Mouse (Mus musculus) left cerebral cortex, adult 11 months (tissue): Measurements from ENCODE around the gene Gm8909.
"Not testable (repeated sequence)": the region's sequence is repeated elsewhere in the genome, so short reads cannot be mapped to it uniquely, and the experiment has no call there.

Source experiments
- DNase-seq: peaks from one replicate; pipeline ENCODE4 v3.0.0; 2022; ENCODE audit warnings: low spot score

Gm8909 gene

DNA sequence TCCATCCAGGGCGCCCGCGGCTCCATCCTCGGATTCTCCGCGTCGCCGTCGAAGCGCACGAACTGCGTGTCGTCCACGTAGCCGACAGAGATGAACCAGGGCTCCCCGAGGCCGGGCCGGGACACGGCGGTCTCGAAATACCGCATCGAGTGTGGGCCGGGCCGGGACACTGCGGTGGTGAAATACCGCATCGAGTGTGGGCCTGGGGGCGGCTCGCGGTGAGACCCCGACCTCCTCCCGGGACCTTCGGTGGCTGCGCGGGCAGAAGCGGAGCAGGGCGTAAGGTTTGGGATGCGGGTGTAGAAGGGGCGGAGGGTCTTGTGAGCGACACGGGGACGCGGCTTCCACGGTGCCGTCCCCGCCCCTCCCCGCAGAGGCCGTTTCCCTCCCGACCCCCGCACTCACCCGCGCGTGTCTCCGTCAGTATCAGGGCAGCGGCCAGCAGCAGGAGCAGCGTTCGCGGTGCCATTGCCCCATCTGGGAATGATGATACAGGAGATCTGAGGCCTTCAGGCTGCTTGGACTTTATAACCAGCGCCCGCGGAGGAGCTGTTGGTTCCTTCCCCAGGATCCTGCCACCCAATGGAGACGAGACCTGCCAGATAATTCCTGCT lies at the start of gene Gm8909:
Gene Gm8909, minus strand, starts transcription at position 499 of the 614 bp plus-strand sequence.
- no peak for DNase-seq

DNA sequence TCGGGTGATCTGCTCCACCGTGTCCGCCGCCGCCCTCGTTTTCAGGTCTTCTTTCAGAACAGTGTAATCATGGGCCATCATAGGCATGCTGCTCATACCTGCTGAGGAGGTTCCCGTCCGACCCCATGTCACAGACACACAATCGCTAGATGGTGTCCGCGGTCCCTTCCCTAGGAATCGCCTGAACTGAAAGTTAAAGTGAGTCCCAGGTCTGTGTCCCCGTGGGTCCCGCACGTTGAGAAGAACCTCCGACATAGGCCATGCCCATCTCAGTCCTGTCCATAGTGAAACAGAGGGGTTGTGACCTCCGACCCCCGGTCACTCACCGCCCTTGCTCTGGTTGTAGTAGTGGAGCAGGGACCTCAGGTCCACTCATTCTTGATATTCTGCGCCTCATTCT lies 47.2 kb upstream of the Gm8909 start:
- no peak for DNase-seq

DNA sequence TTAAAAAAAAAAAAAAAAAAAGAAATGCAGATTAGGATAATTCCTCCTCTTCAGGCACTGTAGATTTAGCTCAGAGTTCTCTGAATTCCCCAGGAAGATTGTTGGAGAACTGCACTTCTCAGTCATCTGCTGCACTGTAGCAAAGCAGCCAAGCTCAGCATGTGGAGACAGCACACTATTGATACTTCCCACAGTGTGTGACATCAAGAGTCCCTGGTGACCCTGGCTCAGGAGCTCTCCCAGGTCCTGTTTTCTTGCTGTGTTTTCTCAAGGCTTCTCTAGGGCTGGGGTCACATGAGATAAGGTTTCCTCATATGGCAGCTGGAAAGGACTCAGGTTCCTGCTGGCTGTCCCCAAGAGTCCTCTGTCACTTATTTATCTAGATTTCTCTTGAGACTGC lies 38.5 kb upstream of the Gm8909 start:
- no peak for DNase-seq

DNA sequence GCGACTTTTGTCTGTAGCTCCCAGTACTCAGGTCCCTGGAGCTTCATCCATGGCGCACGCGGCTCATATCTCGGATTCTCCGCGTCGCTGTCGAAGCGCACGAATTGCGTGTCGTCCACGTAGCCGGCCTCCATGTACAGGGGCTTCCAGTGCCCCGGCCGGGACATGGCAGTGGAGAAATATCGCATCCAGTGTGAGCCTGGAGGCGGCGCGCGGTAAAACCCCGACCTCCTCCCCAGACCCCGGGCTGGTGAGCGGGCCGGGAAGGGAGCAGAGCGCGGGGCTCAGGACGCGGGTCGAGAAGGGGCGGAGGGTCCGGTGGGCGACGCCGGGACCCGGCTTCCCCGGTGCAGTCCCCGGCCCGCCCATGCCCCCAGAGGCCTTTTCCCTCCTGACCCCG lies 37.5 kb upstream of the Gm8909 start:
- DNase-seq = no peak

DNA sequence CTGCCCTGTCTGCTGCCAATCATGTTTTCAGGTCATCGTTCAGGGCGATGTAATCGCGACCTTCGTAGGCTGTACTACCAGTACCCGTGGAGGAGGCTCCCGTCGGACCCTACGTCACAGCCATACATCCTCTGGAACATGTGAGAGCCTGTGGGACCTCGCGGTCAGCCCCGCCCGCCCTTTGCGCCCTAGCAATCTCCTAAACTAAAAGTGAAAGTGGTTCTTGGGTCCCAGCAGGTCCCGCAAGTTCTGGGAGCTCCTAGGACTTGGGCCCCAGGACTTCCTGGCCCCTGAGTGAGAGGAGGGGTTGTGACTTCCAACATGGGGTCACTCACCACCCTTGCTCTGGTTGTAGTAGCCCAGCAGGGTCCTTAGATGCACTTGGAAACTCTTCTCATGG lies 37.1 kb upstream of the Gm8909 start:
- no peak for DNase-seq

DNA sequence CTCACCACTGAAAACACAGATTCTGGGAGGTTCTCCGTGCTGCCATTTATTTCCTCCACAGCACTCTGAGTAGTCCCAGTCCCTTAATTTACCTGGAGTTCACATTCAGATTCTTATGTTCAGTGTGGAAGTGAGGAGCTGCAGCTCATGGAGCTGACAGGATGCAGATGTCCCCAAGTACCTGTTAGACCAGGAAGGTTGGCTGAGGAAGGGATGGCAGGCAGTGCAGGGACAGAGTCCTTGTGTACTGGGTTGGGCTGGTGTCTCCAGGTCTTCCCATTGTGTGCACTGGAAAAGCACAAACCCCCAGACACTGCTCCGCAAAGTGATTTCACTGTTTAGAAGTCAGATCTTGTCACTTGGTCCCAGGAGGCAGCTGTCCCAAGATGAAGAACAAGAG lies 33.5 kb upstream of the Gm8909 start:
- DNase-seq = no peak

DNA sequence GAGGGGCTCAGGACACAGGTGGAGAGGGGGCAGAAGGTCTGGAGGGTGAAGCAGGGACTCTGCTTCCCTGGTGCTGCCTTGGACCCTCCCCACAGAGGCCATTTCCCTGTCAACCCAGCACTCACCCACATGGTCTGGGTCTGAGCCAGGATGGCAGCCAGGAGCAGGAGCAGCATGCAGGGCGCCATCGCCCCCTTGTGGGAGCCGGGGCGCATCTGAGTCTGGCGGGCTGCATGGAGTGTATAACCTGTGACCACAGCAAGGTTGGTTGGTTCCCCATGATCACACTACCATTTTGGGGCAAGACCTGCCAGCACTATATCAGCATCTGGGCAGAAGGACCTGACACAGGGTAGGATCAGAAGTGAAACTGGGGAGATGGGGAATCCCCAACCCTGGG lies 30.0 kb upstream of the Gm8909 start:
- DNase-seq = no peak

DNA sequence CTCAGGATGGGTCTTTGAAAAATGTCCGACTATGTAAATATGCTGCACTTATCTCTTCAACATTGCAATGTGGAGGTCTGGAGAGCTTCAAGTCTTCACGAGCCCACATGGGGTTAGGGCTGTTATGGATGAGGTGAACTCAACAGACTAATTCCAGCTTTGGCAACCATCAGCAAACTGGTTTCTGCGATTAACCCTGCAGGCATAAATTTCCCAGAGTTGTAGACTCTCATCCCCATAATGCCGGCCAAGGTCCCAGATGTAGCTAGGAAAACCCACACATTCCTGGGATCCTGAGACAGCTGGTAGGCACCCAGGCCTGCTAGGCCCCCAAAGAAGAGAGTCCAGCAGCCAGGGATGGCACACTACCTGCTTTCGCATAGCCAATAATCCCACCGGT lies 26.1 kb upstream of the Gm8909 start:
- no peak for DNase-seq

DNA sequence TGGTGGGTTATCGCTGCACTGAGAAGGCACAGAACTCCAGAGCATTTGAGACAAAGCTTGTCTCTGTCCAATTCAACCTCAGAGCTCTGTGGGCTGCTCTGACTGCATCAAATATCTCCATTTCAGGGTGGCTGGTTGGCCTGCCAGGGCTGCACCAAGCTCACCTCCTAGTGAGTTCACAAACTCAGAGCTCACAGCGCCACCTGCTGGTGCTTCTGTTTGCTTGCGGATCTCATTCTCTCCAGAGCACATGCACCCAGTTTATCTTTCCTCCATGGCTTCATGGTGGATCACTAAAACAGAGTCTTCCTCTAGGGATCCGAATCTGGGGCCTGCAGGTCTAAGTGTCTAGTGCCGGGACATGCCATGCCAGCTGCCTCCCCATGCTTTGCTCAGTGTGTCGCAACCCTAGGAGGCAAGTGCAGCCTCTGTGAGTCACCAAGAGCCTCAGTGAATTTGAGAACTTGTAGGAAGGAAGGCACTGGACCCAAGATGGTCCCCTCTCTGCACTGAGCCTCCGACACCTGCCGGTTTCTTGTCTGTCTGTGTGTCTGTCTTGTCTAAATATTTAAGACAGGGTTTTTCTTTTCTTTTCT lies 25.3 kb upstream of the Gm8909 start:
- peak; percentile 31 for DNase-seq

DNA sequence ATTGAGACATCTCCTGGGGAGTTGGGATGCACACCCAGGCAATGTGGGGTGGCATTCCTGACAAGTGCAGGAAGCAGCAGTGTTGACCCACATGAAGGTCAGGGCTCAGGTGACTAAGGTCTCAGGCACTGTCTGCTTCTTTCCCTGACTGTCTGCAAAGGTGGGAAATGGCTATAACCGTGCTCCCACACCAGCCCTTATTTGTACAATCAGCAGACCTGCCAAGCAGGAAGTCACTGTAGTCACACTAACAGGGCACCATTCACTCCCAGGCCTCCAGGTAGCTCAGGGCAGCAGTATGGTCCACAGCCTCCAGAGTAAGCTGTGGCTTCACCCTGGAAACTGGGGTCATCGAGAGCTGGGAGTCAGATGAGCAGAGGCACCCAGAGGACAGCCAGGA lies 24.0 kb upstream of the Gm8909 start:
- no peak for DNase-seq

DNA sequence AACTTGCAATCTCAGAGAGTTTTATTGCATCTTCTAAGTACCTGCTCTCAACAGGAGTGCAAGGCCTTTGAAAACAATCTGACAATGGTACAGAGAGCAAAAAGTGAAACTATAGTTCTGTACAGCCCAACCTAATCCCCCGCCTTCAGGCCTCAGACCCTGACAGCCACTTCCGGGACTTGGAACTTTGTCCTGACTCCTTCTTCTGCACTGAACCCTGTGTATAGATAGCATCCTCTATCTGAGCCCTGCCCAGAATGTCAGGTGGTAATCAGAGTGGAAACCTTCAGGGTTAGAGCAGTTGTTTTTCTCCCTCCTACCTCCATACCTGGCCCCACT lies 21.8 kb upstream of the Gm8909 start, which contains the start of gene H2-T3:
Gene H2-T3, minus strand, starts transcription at position 119 of the 339 bp plus-strand sequence.
- DNase-seq = no peak

DNA sequence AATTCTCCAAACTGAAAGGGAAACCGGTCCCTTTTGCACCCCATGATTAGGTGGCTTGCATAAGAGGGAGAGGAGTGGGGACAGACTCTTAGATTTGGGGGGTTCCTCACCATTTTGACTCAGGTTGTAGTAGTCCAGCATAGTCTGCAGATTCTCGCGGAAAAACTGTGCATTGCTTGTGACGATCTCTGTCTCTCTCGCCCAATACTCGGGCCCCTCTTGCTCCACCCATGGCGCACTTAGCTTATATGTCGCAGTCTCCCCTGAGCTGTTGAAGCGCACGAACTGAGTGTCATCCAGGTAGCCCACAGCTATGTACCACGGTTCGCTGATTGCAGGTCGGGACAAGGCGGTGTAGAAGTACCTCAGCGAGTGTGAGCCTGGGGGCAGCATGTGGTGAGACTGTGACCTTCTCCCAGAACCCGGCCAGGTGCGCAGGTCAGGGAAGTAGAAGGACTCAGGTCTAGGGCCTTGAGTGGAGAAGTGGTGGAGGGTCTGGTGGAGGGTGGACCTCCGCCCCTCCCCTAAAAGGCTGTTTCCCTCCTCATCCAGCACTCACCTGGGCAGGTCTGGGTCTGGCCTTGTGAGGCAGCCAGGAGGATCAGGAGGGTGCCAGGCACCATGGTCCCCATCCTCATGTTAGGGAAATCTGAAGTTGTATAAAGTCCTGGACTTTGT lies 21.3 kb upstream of the Gm8909 start:
- no peak for DNase-seq

DNA sequence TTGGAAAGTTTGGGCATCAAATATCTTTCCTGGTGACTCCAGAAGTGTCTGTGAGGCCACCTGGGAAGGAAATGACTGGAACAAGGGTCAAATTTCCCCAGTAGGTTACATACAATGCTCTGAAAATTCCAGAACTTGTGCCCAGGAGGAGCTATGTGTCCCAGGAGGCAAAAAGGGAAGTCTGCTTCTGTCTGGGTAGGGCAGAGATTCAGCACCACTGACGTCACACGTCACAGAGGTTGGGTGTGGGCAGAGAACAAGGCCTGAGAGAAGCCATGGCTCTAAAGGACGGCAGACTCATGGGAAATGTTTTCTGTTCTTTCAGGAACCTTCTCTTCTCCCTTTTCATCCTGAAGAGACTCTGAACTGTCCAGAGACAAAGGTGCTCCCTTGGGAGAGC lies 19.2 kb upstream of the Gm8909 start:
- DNase-seq = no peak

DNA sequence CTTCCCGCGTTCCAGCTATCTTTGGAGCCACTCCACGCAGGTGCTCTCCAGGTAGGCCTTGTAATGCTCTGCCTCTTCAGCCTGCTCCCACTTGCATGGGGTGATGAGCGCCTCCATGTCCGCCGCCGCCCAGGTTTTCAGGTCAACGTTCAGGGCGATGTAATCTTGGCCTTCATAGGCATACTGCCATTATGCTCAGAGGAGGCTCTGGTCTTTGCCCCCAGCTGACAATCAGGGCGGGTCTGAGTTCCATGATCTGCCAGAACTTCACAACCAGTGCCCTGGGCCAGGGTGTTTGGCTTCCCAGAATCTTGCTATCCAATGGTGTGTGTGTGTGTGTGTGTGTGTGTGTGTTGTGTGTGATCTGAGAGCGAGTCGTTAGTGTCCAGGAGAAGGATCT lies 13.9 kb upstream of the Gm8909 start:
- DNase-seq = no peak

DNA sequence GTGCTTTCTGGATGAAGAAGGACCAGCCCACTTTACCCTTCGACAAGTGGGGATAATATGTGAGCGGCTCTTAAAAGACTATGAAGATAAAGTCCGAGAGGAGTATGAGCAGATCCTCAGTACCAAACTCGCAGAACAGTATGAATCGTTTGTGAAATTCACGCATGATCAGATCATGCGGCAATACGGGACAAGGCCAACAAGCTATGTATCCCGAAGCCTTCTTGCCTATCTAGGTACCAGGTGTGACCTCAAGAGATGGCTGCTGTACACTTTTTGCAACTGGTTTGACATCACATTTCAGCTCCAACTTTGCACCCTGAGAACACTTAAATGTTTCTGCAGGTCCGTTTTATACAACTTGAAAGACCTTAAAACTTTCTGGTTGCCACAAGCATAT lies 11.1 kb upstream of the Gm8909 start:
- not testable (repeated sequence) for DNase-seq

DNA sequence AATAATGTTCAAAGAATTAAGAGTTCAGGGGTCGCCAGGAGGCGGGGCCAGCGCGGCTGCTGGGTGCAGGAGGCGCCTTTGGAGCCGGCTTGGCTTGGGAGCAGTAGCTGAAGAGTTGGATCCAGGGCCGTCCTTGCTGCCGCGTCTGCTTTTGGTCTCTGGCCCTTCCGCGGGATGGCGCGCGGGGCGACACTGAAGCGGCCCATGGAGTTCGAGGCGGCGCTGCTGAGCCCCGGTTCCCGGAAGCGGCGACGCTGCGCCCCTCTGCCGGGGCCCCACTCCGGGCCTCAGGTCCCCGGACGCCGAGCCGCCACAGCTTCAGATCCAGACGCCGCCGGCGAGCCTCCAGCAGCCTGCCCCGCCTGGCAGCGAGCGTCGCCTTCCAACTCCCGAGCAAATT lies 10.6 kb upstream of the Gm8909 start:
- DNase-seq = not testable (repeated sequence)

DNA sequence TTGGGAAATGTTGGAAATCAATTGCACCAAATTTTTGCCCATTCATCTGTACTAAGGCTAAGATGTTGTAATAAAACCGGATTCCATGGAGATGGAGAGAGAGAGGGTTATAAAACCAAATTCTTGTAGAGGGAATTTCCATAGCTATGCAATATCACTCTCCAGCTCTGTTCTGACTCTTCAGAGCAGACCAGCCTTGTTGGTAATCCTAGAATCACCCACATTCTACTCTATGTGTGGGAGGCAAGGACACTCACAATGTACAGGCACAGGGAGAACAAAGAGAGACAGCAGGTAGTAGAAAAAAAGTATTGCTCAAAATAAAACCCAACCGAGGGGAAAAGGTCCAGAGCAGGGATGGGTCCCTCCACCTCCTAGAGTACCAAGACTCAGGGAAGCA lies 7.8 kb upstream of the Gm8909 start:
- DNase-seq = not testable (repeated sequence)

DNA sequence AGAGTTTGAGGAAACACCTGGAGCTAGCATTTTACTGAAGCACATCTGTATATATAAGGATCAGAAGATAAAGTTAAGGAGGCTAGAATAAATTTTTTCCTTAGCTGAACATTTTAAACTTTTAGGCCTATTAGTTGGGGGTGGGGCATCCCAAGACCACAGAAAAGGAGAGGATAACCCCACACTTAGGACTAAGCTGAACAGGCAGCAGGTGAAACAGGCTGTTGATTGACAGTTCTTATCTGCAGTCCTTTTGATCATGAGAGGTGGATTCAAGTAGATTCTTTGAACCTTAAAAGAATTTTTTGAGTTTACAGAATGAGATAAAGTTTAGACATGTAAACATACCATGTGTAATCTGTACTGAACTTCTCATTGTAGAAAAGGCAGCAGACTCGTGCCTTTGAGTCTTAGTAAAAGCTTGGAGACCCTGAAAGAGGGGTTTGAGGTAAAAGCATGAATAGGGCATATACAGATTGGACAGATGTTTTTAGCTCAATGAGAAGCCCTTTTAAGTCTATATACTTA lies 2.0 kb upstream of the Gm8909 start:
- no peak for DNase-seq

DNA sequence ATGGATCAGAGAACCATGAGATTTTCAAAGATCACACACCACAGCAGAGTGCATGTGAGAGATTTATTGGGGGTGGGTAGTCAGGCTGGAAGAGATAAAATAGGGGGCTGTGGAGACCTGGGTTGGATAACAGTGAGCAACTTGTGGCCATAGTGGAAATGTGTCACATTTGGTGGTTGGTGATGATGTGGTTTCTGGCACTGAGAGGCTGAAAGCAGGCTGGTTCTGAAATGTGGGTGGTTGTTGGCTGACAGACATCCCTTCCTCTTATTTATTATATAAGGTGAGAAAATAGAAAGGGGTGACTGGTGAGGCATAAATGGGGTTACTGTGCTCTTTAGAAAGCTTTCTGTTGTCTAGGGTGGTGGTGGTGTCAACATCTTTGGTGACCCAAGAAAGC lies 1.4 kb upstream of the Gm8909 start:
- no peak for DNase-seq

DNA sequence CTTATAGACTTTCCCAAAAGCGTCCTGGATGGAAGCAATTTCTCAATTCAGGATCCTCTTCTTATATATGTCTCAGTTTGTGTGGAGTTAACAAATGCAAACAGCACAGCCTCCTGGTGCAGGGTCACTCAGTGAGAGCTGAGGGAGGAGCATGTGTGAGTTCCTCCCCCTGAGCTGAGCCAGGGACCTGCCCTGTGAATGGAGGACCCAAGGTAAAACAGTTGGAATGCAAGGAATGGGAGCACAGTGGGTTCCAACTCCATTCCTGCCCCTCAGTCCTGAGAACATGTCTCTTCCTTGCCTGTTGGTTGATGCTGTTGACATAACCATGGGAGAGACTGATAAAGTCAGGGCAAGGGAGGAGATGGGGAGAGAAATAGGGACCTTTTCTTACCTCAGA lies 757 bp upstream of the Gm8909 start:
- not testable (repeated sequence) for DNase-seq

DNA sequence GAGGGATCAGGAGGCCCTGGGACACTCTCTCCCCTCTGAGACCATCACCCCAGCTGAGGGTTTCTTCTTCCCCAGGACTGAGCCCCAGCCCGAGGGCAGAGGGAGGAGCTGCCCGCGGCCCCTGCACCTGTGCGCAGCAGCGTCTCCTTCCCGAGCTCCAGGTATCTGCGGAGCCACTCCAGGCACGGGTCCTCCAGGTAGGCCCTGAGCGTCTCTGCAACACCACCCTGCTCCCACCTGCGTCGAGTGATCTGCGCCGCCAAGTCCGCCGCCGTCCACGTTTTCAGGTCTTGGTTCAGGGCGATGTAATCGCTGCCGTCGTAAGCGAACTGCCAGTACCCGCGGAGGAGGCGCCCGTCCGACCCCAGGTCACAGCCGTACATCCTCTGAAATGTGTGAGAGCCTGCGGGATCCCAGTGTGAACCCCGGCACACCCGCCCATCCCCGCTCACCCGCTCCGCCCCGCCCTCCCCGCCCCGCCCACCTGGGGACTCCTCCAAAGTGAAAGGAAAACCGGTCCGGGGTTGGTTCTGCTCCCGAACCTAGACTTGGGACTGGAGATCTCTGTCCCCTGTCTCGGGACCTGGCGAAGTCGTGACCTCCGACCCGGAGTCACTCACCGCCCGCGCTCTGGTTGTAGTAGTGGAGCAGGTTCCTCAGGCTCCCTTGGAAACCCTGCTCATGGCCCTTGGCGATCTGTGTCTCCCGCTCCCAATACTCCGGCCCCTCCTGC lies 865 bp downstream of the Gm8909 start:
- DNase-seq = no peak

DNA sequence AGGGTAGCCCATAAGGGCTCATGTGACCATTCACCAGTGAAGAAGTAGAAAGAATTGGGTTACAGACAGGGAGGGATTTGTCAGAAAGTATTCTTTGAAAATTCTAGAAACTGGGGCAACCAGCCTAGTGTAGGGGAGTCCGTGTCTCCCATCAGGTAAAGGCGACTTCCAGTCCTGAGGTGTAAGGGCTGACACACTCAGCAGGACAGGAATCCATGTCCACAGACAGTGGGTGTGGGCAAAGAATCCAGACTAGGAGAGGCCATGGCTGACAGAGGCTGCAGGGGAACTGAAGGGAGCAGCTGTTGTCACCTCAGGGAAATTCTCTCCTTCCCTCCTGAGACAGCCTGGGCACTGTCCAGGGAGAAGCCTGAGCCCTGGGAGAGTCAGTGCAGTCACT lies 1.4 kb downstream of the Gm8909 start:
- not testable (repeated sequence) for DNase-seq
